Mouse (Mus musculus) CH12F3 (cell line): ENCODE measurements around the gene Srsf2.
"Not testable (repeated sequence)": the region's sequence is repeated elsewhere in the genome, so short reads cannot be mapped to it uniquely, and the experiment has no call there.

ENCODE experiments used
- in situ Hi-C: fragments of 300-500 bp; cut with MboI; formaldehyde crosslinking; loops from 2 replicates; pipeline ENCODE4 v1.14.3; 2020; ENCODE audit warnings: low sequenced_read_pairs

Gene Srsf2

GRCm38 (mm10) chr11:116852891-116853511 is at the start of gene Srsf2:
TSS of gene Srsf2 (minus strand) at chr11:116853094.
- in situ Hi-C loops, result no loop called here

GRCm38 (mm10) chr11:116902588-116902987 is 49.7 kb upstream of the Srsf2 start:
- in situ Hi-C loops, result not testable (repeated sequence)

- in situ Hi-C loops, result loop anchor here (25.0 kb wide), 1 partner anchor 288 kb away; the partner anchor contains the start of gene Sept9
Measured at GRCm38 (mm10) chr11:116899247-116899646, 46.4 kb upstream of the Srsf2 start.

- in situ Hi-C loops, result loop anchor here (25.0 kb wide), 1 partner anchor 292 kb away; the partner anchor contains the start of gene Sept9
Measured at GRCm38 (mm10) chr11:116895402-116895801, 42.5 kb upstream of the Srsf2 start.

- in situ Hi-C loops, result loop anchor here (25.0 kb wide), 1 partner anchor 294 kb away; the partner anchor contains the start of gene Sept9
Measured at GRCm38 (mm10) chr11:116893532-116894442, 40.9 kb upstream of the Srsf2 start.

- in situ Hi-C loops, result loop anchor here (10.0 to 25.0 kb wide), 2 partner anchors 128 to 300 kb away; partner anchors contain the start of gene Sept9
Measured at GRCm38 (mm10) chr11:116887136-116887535, 34.2 kb upstream of the Srsf2 start.

- in situ Hi-C loops, result loop anchor here (10.0 to 25.0 kb wide), 2 partner anchors 129 to 302 kb away; partner anchors contain the start of gene Sept9
Measured at GRCm38 (mm10) chr11:116885275-116886151, 32.6 kb upstream of the Srsf2 start.

- in situ Hi-C loops, result loop anchor here (10.0 to 25.0 kb wide), 2 partner anchors 131 to 303 kb away; partner anchors contain the start of gene Sept9
Measured at GRCm38 (mm10) chr11:116884061-116884460, 31.2 kb upstream of the Srsf2 start.

- in situ Hi-C loops, result loop anchor here (10.0 to 25.0 kb wide), 2 partner anchors 132 to 305 kb away; partner anchors contain the start of gene Sept9
Measured at GRCm38 (mm10) chr11:116882446-116882845, 29.6 kb upstream of the Srsf2 start.

GRCm38 (mm10) chr11:116881440-116881839 is 28.5 kb upstream of the Srsf2 start:
- in situ Hi-C loops, result loop anchor here (10.0 to 25.0 kb wide), 2 partner anchors 133 to 306 kb away; partner anchors contain the start of gene Sept9

- in situ Hi-C loops, result loop anchor here (10.0 to 25.0 kb wide), 2 partner anchors 134 to 306 kb away; partner anchors contain the start of gene Sept9
Measured at GRCm38 (mm10) chr11:116880839-116881238, 27.9 kb upstream of the Srsf2 start.

GRCm38 (mm10) chr11:116878454-116878853 is 25.6 kb upstream of the Srsf2 start:
- in situ Hi-C loops, result loop anchor here (25.0 kb wide), 1 partner anchor 309 kb away; the partner anchor contains the start of gene Sept9

- in situ Hi-C loops, result no loop called here
Measured at GRCm38 (mm10) chr11:116873987-116874386, 21.1 kb upstream of the Srsf2 start.

- in situ Hi-C loops, result no loop called here
Measured at GRCm38 (mm10) chr11:116871538-116871937, 18.6 kb upstream of the Srsf2 start.

GRCm38 (mm10) chr11:116869641-116870040 is 16.7 kb upstream of the Srsf2 start:
- in situ Hi-C loops, result no loop called here

GRCm38 (mm10) chr11:116869223-116869622 is 16.3 kb upstream of the Srsf2 start:
- in situ Hi-C loops, result no loop called here

- in situ Hi-C loops, result no loop called here
Measured at GRCm38 (mm10) chr11:116868129-116868528, 15.2 kb upstream of the Srsf2 start.

GRCm38 (mm10) chr11:116865945-116866585 is 13.2 kb upstream of the Srsf2 start:
- in situ Hi-C loops, result no loop called here

- in situ Hi-C loops, result no loop called here
Measured at GRCm38 (mm10) chr11:116864444-116864843, 11.6 kb upstream of the Srsf2 start.
